Mouse (Mus musculus): ENCODE results near the gene Tnc. TPM values are rescaled to one million over a fixed set of nuclear protein-coding genes. Genes with fewer than 3 reads are reported as not detected.

Gene Tnc
- polyA plus RNA-seq, 1 experiment from 2014 or later, result 5.2 TPM

DNA sequence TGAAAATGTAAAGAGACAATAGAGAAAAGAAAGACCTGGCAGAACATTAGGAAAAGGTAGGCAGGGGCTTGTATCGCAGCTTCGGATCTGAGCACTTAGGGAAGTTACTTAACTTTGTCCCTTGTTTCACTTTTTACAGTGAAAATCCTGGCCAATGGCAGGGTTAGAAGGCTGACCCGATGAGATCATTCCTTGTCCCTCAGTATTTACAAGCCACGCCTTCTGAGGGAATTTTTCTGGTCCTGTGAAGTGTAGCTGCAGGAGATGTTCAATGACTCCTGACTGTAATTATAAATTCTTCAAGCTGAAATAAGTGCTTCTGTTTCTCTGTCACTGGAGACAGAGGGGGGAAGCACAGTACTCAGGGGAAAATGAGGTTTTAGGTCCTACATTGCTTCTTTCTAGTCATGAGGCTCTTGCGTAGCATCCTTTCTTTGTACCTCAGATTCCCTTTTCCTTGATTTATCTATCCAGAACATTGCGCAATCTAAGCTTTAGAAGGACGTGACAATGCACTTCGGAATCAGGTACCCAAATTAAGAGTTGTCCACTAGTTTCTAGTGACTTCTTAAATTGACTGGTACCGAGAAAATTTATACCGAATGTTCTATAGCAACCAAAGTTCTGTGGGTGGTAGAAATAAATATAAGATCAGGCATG is 25.8 kb downstream of the Tnc start:
- no peaks in the 10 kb centered on the region for H3K27me3 ChIP-seq
- H3K9me3 ChIP-seq (replicated peaks), result no peaks in the 10 kb centered on the region
- no peak overlapping the region for H3K9ac ChIP-seq
- no peaks in the 10 kb centered on the region for H3K36me3 ChIP-seq (ENCODE audit: poor library complexity, severe bottlenecking)
- ATAC-seq, result no peak
- no peak overlapping the region for H3K27ac ChIP-seq
- no peak overlapping the region for H3K4me2 ChIP-seq
- 91% methylated on average over 10 of the region's 10 CpGs for WGBS
- no peaks in the 10 kb centered on the region for H3K4me1 ChIP-seq
- H3K4me3 ChIP-seq, result no peak overlapping the region

GRCm38 (mm10) chr4:64020151-64020550 is 26.7 kb downstream of the Tnc start:
- Histone ChIP-seq H3K36me3 (ENCODE audit: poor library complexity, severe bottlenecking) (no peaks in the 10 kb centered on the region), H3K9ac (no peak overlapping the region), H3K4me2 (no peak overlapping the region), H3K27me3 (no peaks in the 10 kb centered on the region), H3K4me1 (no peaks in the 10 kb centered on the region), H3K27ac (no peak overlapping the region), H3K9me3 (replicated peaks) (no peaks in the 10 kb centered on the region), H3K4me3 (no peak overlapping the region)
- ATAC-seq, result no peak
- WGBS, result 91% methylated on average over 8 of the region's 8 CpGs

GRCm38 (mm10) chr4:64011308-64011707 is 35.5 kb downstream of the Tnc start:
- Histone ChIP-seq H3K9ac (no peak overlapping the region), H3K27me3 (no peaks in the 10 kb centered on the region), H3K4me2 (no peak overlapping the region), H3K4me1 (no peaks in the 10 kb centered on the region), H3K36me3 (ENCODE audit: poor library complexity, severe bottlenecking) (no peaks in the 10 kb centered on the region), H3K27ac (no peak overlapping the region), H3K9me3 (replicated peaks) (no peaks in the 10 kb centered on the region), H3K4me3 (no peak overlapping the region)
- ATAC-seq, result no peak
- 51% methylated on average over 2 of the region's 2 CpGs for WGBS

DNA sequence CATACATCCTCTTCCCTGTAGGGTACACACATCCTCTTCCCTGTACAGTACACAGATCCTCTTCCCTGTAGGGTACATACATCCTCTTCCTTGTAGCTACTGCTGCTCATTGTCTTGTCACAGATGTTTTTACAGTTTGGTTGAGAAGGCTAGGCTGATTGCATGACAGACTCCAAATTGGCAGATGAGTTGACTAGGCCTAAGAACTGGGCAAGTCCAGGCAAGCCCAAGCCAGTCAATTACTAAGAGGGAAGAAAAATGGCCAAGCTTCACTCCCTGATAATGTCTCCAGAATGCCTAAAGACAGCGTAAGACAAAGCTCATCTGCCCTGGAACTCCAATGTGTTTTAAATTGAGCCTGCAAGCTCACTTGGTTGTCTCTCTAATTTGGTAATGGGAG is 36.9 kb downstream of the Tnc start:
- H3K4me3 ChIP-seq, result no peak overlapping the region
- H3K4me2 ChIP-seq, result no peak overlapping the region
- H3K9me3 ChIP-seq (replicated peaks), result no peaks in the 10 kb centered on the region
- H3K36me3 ChIP-seq (ENCODE audit: poor library complexity, severe bottlenecking), result no peaks in the 10 kb centered on the region
- WGBS, result 94% methylated on average over 1 of the region's 1 CpGs
- H3K27ac ChIP-seq, result no peak overlapping the region
- H3K27me3 ChIP-seq, result no peaks in the 10 kb centered on the region
- ATAC-seq, result no peak
- H3K4me1 ChIP-seq, result no peaks in the 10 kb centered on the region
- no peak overlapping the region for H3K9ac ChIP-seq

- Histone ChIP-seq H3K9ac (no peak overlapping the region), H3K9me3 (replicated peaks) (no peaks in the 10 kb centered on the region), H3K36me3 (ENCODE audit: poor library complexity, severe bottlenecking) (no peaks in the 10 kb centered on the region), H3K4me3 (no peak overlapping the region), H3K27ac (no peak overlapping the region), H3K27me3 (no peaks in the 10 kb centered on the region), H3K4me2 (no peak overlapping the region), H3K4me1 (peaks cover 11% of the 10 kb centered on the region)
- ATAC-seq, result no peak
- 90% methylated on average over 4 of the region's 4 CpGs for WGBS
Measured at GRCm38 (mm10) chr4:64005198-64005597, 41.6 kb downstream of the Tnc start.

GRCm38 (mm10) chr4:64003677-64004076 is 43.1 kb downstream of the Tnc start:
- no peak overlapping the region for H3K27ac ChIP-seq
- no peaks in the 10 kb centered on the region for H3K27me3 ChIP-seq
- 11% methylated on average over 3 of the region's 3 CpGs for WGBS
- H3K4me2 ChIP-seq, result no peak overlapping the region
- no peak overlapping the region for H3K4me3 ChIP-seq
- no peaks in the 10 kb centered on the region for H3K36me3 ChIP-seq (ENCODE audit: poor library complexity, severe bottlenecking)
- H3K4me1 ChIP-seq, result peaks cover 11% of the 10 kb centered on the region
- H3K9ac ChIP-seq, result no peak overlapping the region
- no peaks in the 10 kb centered on the region for H3K9me3 ChIP-seq (replicated peaks)
- ATAC-seq, result no peak

DNA sequence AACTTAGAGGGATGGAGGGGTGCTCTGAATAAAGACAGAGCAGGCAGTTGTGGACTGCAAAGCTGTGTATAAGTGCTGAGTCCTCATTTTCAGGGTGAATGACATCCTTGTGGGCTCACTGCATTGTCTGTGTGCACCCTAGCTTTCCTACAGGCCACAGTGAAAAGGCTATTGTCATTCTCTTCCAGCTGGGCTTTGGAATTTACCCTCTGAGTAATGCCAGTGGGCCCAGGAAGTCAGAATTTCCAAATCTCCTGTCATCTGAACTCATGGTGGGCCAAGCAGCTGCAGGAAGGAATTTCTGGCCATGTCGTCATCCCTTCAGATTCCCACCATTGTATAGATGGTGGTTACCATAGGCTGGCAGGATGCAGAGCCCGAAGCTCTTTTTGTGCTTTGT is 44.6 kb downstream of the Tnc start:
- Histone ChIP-seq H3K27me3 (no peaks in the 10 kb centered on the region), H3K27ac (no peak overlapping the region), H3K36me3 (ENCODE audit: poor library complexity, severe bottlenecking) (no peaks in the 10 kb centered on the region), H3K9me3 (replicated peaks) (no peaks in the 10 kb centered on the region), H3K4me2 (no peak overlapping the region), H3K4me1 (peaks cover 11% of the 10 kb centered on the region), H3K9ac (no peak overlapping the region), H3K4me3 (no peak overlapping the region)
- no peak for ATAC-seq
- 34% methylated on average over 2 of the region's 2 CpGs for WGBS

DNA sequence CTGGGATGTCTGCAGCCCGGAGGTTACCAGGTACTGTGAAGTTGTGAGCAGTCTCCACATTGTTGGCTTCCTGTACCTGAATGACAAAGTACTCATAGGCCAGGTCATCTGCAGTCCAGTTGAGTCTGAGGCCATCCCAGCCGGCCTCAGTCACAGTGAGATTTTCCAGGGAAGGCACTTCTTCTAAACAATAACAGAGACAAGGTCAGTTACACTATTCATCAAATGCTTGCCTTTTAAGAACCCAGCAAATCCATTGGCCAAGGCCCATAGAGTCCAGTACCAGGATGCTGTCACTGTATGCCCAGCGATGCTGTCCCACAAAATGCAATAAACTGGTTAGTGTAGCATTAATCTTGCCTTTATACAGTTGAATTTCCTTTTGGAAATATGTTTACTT is 46.0 kb downstream of the Tnc start:
- Histone ChIP-seq H3K4me1 (peaks cover 11% of the 10 kb centered on the region), H3K9me3 (replicated peaks) (no peaks in the 10 kb centered on the region), H3K9ac (no peak overlapping the region), H3K27me3 (no peaks in the 10 kb centered on the region), H3K4me3 (no peak overlapping the region), H3K4me2 (no peak overlapping the region), H3K27ac (no peak overlapping the region), H3K36me3 (ENCODE audit: poor library complexity, severe bottlenecking) (no peaks in the 10 kb centered on the region)
- no peak for ATAC-seq
- WGBS, result 84% methylated on average over 3 of the region's 3 CpGs

DNA sequence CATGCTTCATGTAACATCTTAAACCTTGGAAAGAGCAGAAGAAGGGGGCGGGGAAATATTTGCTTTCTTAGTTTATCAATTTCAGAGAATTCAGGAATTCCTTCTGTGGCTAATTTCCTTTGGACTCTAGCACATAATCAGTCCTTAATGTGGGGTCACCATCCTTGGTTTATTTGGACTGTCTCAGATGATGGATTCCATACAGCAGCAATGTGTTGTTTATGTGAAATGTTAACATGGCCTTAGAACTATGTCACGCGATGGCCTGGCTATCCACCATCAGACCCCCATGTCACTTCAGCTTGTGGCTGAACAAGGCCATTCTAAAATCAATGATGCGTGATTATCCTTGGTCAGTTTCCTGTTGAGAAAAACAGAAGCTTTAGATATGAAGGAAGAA is 46.5 kb downstream of the Tnc start:
- Histone ChIP-seq H3K36me3 (ENCODE audit: poor library complexity, severe bottlenecking) (no peaks in the 10 kb centered on the region), H3K4me1 (peaks cover 11% of the 10 kb centered on the region), H3K4me3 (no peak overlapping the region), H3K9ac (no peak overlapping the region), H3K27ac (no peak overlapping the region), H3K27me3 (no peaks in the 10 kb centered on the region), H3K4me2 (no peak overlapping the region), H3K9me3 (replicated peaks) (no peaks in the 10 kb centered on the region)
- WGBS, result 96% methylated on average over 4 of the region's 4 CpGs
- ATAC-seq, result no peak

DNA sequence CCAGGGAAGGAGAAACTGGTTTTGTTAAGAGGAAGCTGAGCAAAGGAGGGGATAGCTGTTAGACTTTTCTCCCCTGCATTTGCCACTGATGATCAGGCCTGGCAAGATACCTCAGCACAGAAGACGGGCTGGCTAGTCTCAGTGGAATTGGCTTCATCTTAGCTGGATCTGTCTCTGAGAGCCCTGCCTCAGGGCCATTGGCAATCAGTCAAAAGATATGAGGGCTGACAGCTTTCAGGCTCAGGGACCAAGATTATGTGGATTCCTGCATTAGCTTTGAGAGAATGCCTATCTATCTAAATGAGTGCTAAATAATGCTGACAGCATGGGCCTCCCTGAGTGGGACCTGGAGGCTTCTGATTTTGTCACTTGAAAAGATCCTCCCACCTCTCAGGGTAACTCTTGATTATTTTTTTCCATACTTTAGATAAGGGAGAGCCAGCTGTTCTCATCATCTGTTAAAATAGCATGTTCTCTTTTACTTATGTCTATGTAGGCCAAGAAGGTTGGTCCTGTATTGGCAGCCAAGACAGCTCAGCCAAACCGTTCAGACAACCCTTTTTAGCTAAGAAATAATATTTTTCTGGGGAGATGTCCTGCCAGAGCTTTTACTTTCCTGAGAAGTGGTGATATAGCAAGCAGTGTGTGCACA is 53.2 kb downstream of the Tnc start:
- H3K27ac ChIP-seq, result no peak overlapping the region
- no peaks in the 10 kb centered on the region for H3K36me3 ChIP-seq (ENCODE audit: poor library complexity, severe bottlenecking)
- no peaks in the 10 kb centered on the region for H3K4me1 ChIP-seq
- H3K27me3 ChIP-seq, result no peaks in the 10 kb centered on the region
- H3K9me3 ChIP-seq (replicated peaks), result no peaks in the 10 kb centered on the region
- H3K9ac ChIP-seq, result no peak overlapping the region
- H3K4me2 ChIP-seq, result no peak overlapping the region
- ATAC-seq, result no peak
- no peak overlapping the region for H3K4me3 ChIP-seq
- WGBS, result 76% methylated on average over 2 of the region's 2 CpGs

DNA sequence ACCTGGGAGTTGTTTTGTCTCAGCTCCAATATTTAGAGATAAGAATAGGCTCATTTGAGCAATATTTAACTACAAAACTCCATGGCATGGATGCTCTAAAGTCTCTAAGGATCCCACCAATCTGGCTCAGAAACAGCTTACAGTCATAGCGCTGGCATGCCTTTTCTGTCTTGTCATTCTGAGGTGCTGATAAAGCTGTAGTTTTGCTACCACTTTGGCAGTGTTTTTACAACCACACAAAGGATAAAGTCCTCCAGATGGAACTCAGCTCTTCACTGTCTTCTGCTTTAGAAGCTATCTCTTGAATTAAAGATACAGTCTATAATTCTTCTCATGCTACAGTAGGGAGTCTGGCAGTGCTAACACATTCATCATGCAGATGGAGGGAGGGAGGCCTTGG is 56.6 kb downstream of the Tnc start:
- Histone ChIP-seq H3K27ac (no peak overlapping the region), H3K9ac (no peak overlapping the region), H3K9me3 (replicated peaks) (no peaks in the 10 kb centered on the region), H3K4me2 (no peak overlapping the region), H3K36me3 (ENCODE audit: poor library complexity, severe bottlenecking) (no peaks in the 10 kb centered on the region), H3K4me3 (no peak overlapping the region), H3K4me1 (peaks cover 4% of the 10 kb centered on the region), H3K27me3 (no peaks in the 10 kb centered on the region)
- 97% methylated on average over 1 of the region's 1 CpGs for WGBS
- ATAC-seq, result no peak

DNA sequence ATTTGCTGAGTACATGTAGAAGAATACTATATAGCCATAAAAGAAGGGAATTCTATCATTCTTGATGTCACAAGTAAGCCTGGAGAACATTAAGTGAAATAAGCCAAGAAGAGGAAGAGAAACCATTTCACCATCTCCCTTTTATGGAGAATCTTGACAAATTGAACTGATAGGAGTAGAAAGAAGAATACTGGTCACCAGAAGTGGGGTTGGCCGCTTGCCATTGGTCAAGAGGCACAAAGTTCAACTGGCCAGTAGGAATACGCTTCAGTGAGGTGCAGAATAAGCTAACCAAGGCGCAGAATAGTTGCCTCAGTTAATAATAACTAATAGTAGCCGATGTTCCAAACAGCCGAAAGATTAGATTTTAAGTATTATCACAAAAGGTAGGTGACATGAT is 58.7 kb downstream of the Tnc start:
- WGBS, result 96% methylated on average over 5 of the region's 5 CpGs

GRCm38 (mm10) chr4:63986576-63986975 is 60.2 kb downstream of the Tnc start:
- H3K36me3 ChIP-seq (ENCODE audit: poor library complexity, severe bottlenecking), result no peaks in the 10 kb centered on the region
- H3K9ac ChIP-seq, result no peak overlapping the region
- no peak overlapping the region for H3K4me3 ChIP-seq
- H3K27ac ChIP-seq, result no peak overlapping the region
- no peaks in the 10 kb centered on the region for H3K9me3 ChIP-seq (replicated peaks)
- no peak overlapping the region for H3K4me2 ChIP-seq
- peaks cover 4% of the 10 kb centered on the region for H3K4me1 ChIP-seq
- H3K27me3 ChIP-seq, result no peaks in the 10 kb centered on the region
- ATAC-seq, result no peak

More for the DNA sequence above, 58.7 kb downstream of the Tnc start:
- H3K36me3 ChIP-seq (ENCODE audit: poor library complexity, severe bottlenecking), result no peaks in the 10 kb centered on the region
- no peaks in the 10 kb centered on the region for H3K9me3 ChIP-seq (replicated peaks)
- H3K27ac ChIP-seq, result no peak overlapping the region
- H3K4me1 ChIP-seq, result peaks cover 4% of the 10 kb centered on the region
- H3K4me3 ChIP-seq, result no peak overlapping the region
- ATAC-seq, result no peak
- no peaks in the 10 kb centered on the region for H3K27me3 ChIP-seq
- H3K9ac ChIP-seq, result no peak overlapping the region
- H3K4me2 ChIP-seq, result no peak overlapping the region

Data from forebrain, embryonic 13.5 days (tissue).